Mouse (Mus musculus) heart, postnatal 36 days (tissue): Measurements from ENCODE around the gene Sbk3. TPM values are rescaled to one million over a fixed set of nuclear protein-coding genes. Genes with fewer than 3 reads are reported as not detected.
A peak's percentile ranks its signal among the peaks of the same experiment; 100 is the strongest.
"Not testable (repeated sequence)": the region's sequence is repeated elsewhere in the genome, so short reads cannot be mapped to it uniquely, and the experiment has no call there.

Source experiments
- DNase-seq, 2 experiments: peaks; one replicate each; pipeline ENCODE4 v3.0.0; 2021 to 2022
- intact Hi-C: fragments of 180-260 bp; cut with DNase I; formaldehyde crosslinking; loops from one replicate; pipeline ENCODE4 v1.15.1; 2025
- total RNA-seq, 2 experiments: library from RNA; stranded (reverse); gene quantifications; 2 replicates each; pipeline ENCODE4 v1.2.3; 2021

Gene Sbk3
- 10 to 100 TPM; 31.5 to 45.5 TPM for total RNA-seq

GRCm38 (mm10) chr7:4971068-4971467 is at the start of gene Sbk3:
TSS of gene Sbk3 (minus strand) at chr7:4971168.
- no peak for DNase-seq
- intact Hi-C loops = no loop called here

- DNase-seq = no peak
- intact Hi-C loops = loop anchor here (5.0 kb wide), 1 partner anchor 228 kb away; the partner anchor contains the start of gene Rpl28
These were observed 49.7 kb upstream of the Sbk3 start for GRCm38 (mm10) chr7:5020685-5021084.

GRCm38 (mm10) chr7:5020000-5020681 is 49.2 kb upstream of the Sbk3 start, which contains the start of the genes Zfp865 and Ccdc106:
TSS of gene Zfp865 (plus strand) at chr7:5020376.
TSS of gene Ccdc106 (plus strand) at chr7:5020553.
- DNase-seq = peak; percentile 98 to 99
- intact Hi-C loops = loop anchor here (5.0 to 10.0 kb wide), 3 partner anchors 205 to 365 kb away; partner anchors contain the start of genes Ppp6r1, Rpl28 and Ube2s

GRCm38 (mm10) chr7:5019576-5019975 is 48.6 kb upstream of the Sbk3 start:
- intact Hi-C loops = loop anchor here (10.0 kb wide), 2 partner anchors 205 to 365 kb away; partner anchors contain the start of genes Ppp6r1 and Ube2s
- DNase-seq = not testable (repeated sequence)

GRCm38 (mm10) chr7:5017931-5018330 is 47.0 kb upstream of the Sbk3 start:
- no peak for DNase-seq
- intact Hi-C loops = loop anchor here (2.0 to 10.0 kb wide), 3 partner anchors 43 to 363 kb away; partner anchors contain the start of genes Ppp6r1 and Ube2s

GRCm38 (mm10) chr7:5017352-5017751 is 46.4 kb upstream of the Sbk3 start:
- intact Hi-C loops = loop anchor here (2.0 to 10.0 kb wide), 3 partner anchors 43 to 363 kb away; partner anchors contain the start of genes Ppp6r1 and Ube2s
- DNase-seq = no peak

- intact Hi-C loops = loop anchor here (2.0 to 10.0 kb wide), 3 partner anchors 44 to 362 kb away; partner anchors contain the start of genes Ppp6r1 and Ube2s
These were observed 46.0 kb upstream of the Sbk3 start for GRCm38 (mm10) chr7:5016920-5017319.

GRCm38 (mm10) chr7:5016057-5016456 is 45.1 kb upstream of the Sbk3 start:
- intact Hi-C loops = loop anchor here (2.0 to 10.0 kb wide), 3 partner anchors 45 to 361 kb away; partner anchors contain the start of genes Ppp6r1 and Ube2s
- no peak for DNase-seq

More at GRCm38 (mm10) chr7:5016920-5017319, 46.0 kb upstream of the Sbk3 start:
- no peak for DNase-seq

GRCm38 (mm10) chr7:5015118-5016001 is 44.4 kb upstream of the Sbk3 start, which contains the start of gene Gm44973:
TSS of gene Gm44973 (plus strand) at chr7:5015496.
- intact Hi-C loops = loop anchor here (2.0 to 10.0 kb wide), 4 partner anchors 45 to 361 kb away; partner anchors contain the start of genes Ppp6r1 and Ube2s
- peak; percentile 89 to 96 for DNase-seq

- intact Hi-C loops = loop anchor here (2.0 to 10.0 kb wide), 3 partner anchors 72 to 360 kb away; partner anchors contain the start of genes Ppp6r1 and Ube2s
- peak; percentile 98 to 99 for DNase-seq
These were observed 43.5 kb upstream of the Sbk3 start, which contains the start of the genes Zfp524 and Fiz1 for GRCm38 (mm10) chr7:5014251-5015117. TSS of gene Zfp524 (plus strand) at chr7:5014415. TSS of gene Fiz1 (minus strand) at chr7:5014697.

- DNase-seq = no peak
- intact Hi-C loops = loop anchor here (10.0 kb wide), 2 partner anchors 198 to 358 kb away; partner anchors contain the start of genes Ppp6r1 and Ube2s
These were observed 41.9 kb upstream of the Sbk3 start for GRCm38 (mm10) chr7:5012681-5013513.

GRCm38 (mm10) chr7:5008229-5008628 is 37.3 kb upstream of the Sbk3 start:
- intact Hi-C loops = no loop called here
- no peak for DNase-seq

GRCm38 (mm10) chr7:5002876-5003275 is 31.9 kb upstream of the Sbk3 start:
- intact Hi-C loops, DNase-seq: not testable (repeated sequence)

- DNase-seq = no peak
- intact Hi-C loops = no loop called here
These were observed 28.9 kb upstream of the Sbk3 start for GRCm38 (mm10) chr7:4999876-5000275.

GRCm38 (mm10) chr7:4996934-4997333 is 26.0 kb upstream of the Sbk3 start:
- intact Hi-C loops = loop anchor here (2.0 kb wide), 1 partner anchor 54 kb away; the partner anchor contains the start of gene Zfp580
- DNase-seq = no peak

- intact Hi-C loops = loop anchor here (2.0 kb wide), 1 partner anchor 55 kb away; the partner anchor contains the start of gene Zfp580
- peak; percentile 91 to 93 for DNase-seq
These were observed 25.3 kb upstream of the Sbk3 start, which contains the start of gene Zfp579 for GRCm38 (mm10) chr7:4996003-4996895. TSS of gene Zfp579 (minus strand) at chr7:4996158.
